Mouse (Mus musculus): ENCODE measurements around the gene Smarcd2.

DNA sequence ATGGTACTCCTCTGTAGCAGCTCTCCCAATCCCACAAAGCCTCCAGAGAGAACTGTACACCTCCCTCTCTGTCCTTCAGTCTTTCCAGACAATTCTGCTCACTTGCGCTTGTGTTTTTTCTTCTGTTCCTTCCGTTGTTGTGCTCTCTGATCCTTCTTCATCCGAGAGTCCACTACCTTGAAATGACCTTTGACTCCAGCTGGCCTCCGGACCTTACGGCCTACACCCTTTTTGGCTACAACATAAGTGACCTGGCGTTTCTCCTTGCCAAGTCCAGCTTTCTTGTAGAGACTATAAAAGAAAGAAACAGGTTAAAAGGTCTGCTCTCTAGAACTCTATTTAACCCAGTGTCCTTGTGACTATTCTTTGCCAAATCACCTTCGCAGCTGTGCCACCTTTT lies 23.4 kb downstream of the Smarcd2 start:
- TF ChIP-seq POLR2A (IDR thresholded peaks at IDR 0.05; ENCODE audit: low read depth, low read length) (no peak), CTCF (IDR thresholded peaks at IDR 0.05; ENCODE audit: extremely low read depth, insufficient read length, insufficient replicate concordance, low read depth, low read length) (no peak)
